Mouse (Mus musculus) myocyte (in vitro differentiated cells): ENCODE data around the gene Olfr461. TPM values are rescaled to one million over a fixed set of nuclear protein-coding genes. Genes with fewer than 3 reads are reported as not detected.

Experiments
- H3K27me3 ChIP-seq: one replicate; pipeline ENCODE4 v1.6.1; 2011; ENCODE audit not compliant: control insufficient read depth, insufficient read depth, insufficient read length
- H3K36me3 ChIP-seq: one replicate; pipeline ENCODE4 v1.6.1; 2011; ENCODE audit not compliant: control insufficient read depth, insufficient read depth
- H3K4me2 ChIP-seq: one replicate; pipeline ENCODE4 v1.6.1; 2011; ENCODE audit warnings: low read depth, control low read depth
- H3K4me3 ChIP-seq: one replicate; pipeline ENCODE4 v1.5.1; 2011; ENCODE audit warnings: mild to moderate bottlenecking, control low read depth, moderate library complexity
- H3K79me2 ChIP-seq: one replicate; pipeline ENCODE4 v1.6.1; 2011; ENCODE audit not compliant: control insufficient read depth, insufficient read depth
- H3ac ChIP-seq: one replicate; pipeline ENCODE4 v1.6.1; 2011; ENCODE audit not compliant: control insufficient read depth, insufficient read length
- CEBPB ChIP-seq: IDR thresholded peaks from 2 replicates; pipeline ENCODE4 v1.6.1; 2011; ENCODE audit warnings: mild to moderate bottlenecking, moderate library complexity; ENCODE audit not compliant: poor library complexity, insufficient read depth, severe bottlenecking
- E2F4 ChIP-seq: IDR thresholded peaks from one replicate; pipeline ENCODE4 v1.6.1; 2011; ENCODE audit warnings: mild to moderate bottlenecking, control low read depth, moderate library complexity; ENCODE audit not compliant: insufficient read depth
- MAX ChIP-seq: IDR thresholded peaks from one replicate; pipeline ENCODE4 v1.6.1; 2011; ENCODE audit warnings: low read depth, mild to moderate bottlenecking, control low read depth
- MYOD1 ChIP-seq, 3 experiments: IDR thresholded peaks; one replicate each; pipeline ENCODE4 v1.6.1; 2011; ENCODE audit warnings: control low read depth in 2 of 3, low read depth in 2 of 3, mild to moderate bottlenecking in 2 of 3, moderate library complexity in 1 of 3; ENCODE audit not compliant: insufficient read length in 2 of 3, control insufficient read depth in 1 of 3
- MYOG ChIP-seq, 3 experiments: IDR thresholded peaks; one replicate each; pipeline ENCODE4 v1.6.1; 2011; ENCODE audit warnings: control low read depth in 2 of 3, low read depth in 2 of 3, mild to moderate bottlenecking in 2 of 3; ENCODE audit not compliant: insufficient read length in 2 of 3, control insufficient read depth in 1 of 3, insufficient read depth in 1 of 3
- POLR2A ChIP-seq: IDR thresholded peaks from one replicate; pipeline ENCODE4 v1.6.1; 2011; ENCODE audit warnings: low read depth, mild to moderate bottlenecking, control low read depth, moderate library complexity; ENCODE audit not compliant: insufficient read length
- POLR2AphosphoS2 ChIP-seq: IDR thresholded peaks from one replicate; pipeline ENCODE4 v1.6.1; 2011; ENCODE audit warnings: low read depth, control low read depth; ENCODE audit not compliant: insufficient read length
- REST ChIP-seq: IDR thresholded peaks from one replicate; pipeline ENCODE4 v1.6.1; 2011; ENCODE audit warnings: mild to moderate bottlenecking, control low read depth, moderate library complexity; ENCODE audit not compliant: insufficient read depth, insufficient read length
- SRF ChIP-seq: IDR thresholded peaks from one replicate; pipeline ENCODE4 v1.6.1; 2011; ENCODE audit warnings: low read depth; ENCODE audit not compliant: control insufficient read depth, insufficient read length
- TCF12 ChIP-seq: IDR thresholded peaks from one replicate; pipeline ENCODE4 v1.6.1; 2011; ENCODE audit warnings: mild to moderate bottlenecking, control low read depth; ENCODE audit not compliant: poor library complexity, insufficient read depth, severe bottlenecking
- TCF3 ChIP-seq: IDR thresholded peaks from one replicate; pipeline ENCODE4 v1.6.1; 2011; ENCODE audit warnings: low read depth, control low read depth; ENCODE audit not compliant: insufficient read length
- USF1 ChIP-seq: IDR thresholded peaks from one replicate; pipeline ENCODE4 v1.6.1; 2011; ENCODE audit warnings: low read depth, mild to moderate bottlenecking, control low read depth, moderate library complexity
- polyA plus RNA-seq: library from polyadenylated mRNA; unstranded; fragments of >200 nt; fragmentation: generic; extraction: Trizol; gene quantifications from one replicate; pipeline ENCODE4 v1.2.1, GENCODE M21; 2012; ENCODE audit warnings: missing spikeins

Olfr461 gene
- polyA plus RNA-seq, 1 experiment, result not detected

GRCm38 (mm10) chr6:40519408-40519807, 35.4 kb downstream of the Olfr461 start, which contains the start of gene Prss37:
TSS of gene Prss37 (minus strand) at chr6:40519508.
- Histone ChIP-seq H3K4me3 (no peak within 1 kb of the TSS), H3K27me3 (no peaks in the 10 kb centered on the region), H3K79me2 (no peaks in the 10 kb centered on the region), H3K36me3 (no peaks in the 10 kb centered on the region), H3ac (no peak within 1 kb of the TSS), H3K4me2 (no peak within 1 kb of the TSS)
- TF ChIP-seq MYOD1 (IDR thresholded peaks at IDR 0.05; ENCODE audit: control insufficient read depth in 1 of 3, insufficient read length in 2 of 3, low read depth in 2 of 3), result no peak
- no peak for TF ChIP-seq SRF
- TF ChIP-seq MYOG (IDR thresholded peaks at IDR 0.05; ENCODE audit: control insufficient read depth in 1 of 3, insufficient read depth in 1 of 3, insufficient read length in 2 of 3, low read depth in 2 of 3), result no peak
- no peak for TF ChIP-seq REST
- no peak for TF ChIP-seq TCF12
- no peak for TF ChIP-seq POLR2A
- no peak for TF ChIP-seq E2F4
- TF ChIP-seq CEBPB, result no peak

- no peak within 1 kb of the TSS for H3K4me3 ChIP-seq
- no peak within 1 kb of the TSS for H3K4me2 ChIP-seq
- H3K36me3 ChIP-seq, result no peaks in the 10 kb centered on the region
- no peaks in the 10 kb centered on the region for H3K79me2 ChIP-seq
- no peak for TF ChIP-seq TCF12
- no peak for TF ChIP-seq POLR2AphosphoS2
- no peak for TF ChIP-seq MYOG (IDR thresholded peaks at IDR 0.05; ENCODE audit: control insufficient read depth in 1 of 3, insufficient read depth in 1 of 3, insufficient read length in 2 of 3, low read depth in 2 of 3)
- no peak for TF ChIP-seq REST
- TF ChIP-seq MAX, result no peak
- no peak for TF ChIP-seq E2F4
- TF ChIP-seq CEBPB, result no peak
- TF ChIP-seq USF1, result no peak
- TF ChIP-seq TCF3, result no peak
- no peak for TF ChIP-seq POLR2A
- no peak for TF ChIP-seq SRF
- TF ChIP-seq MYOD1 (IDR thresholded peaks at IDR 0.05; ENCODE audit: control insufficient read depth in 1 of 3, insufficient read length in 2 of 3, low read depth in 2 of 3), result no peak
- H3K27me3 ChIP-seq, result no peaks in the 10 kb centered on the region
- no peak within 1 kb of the TSS for H3ac ChIP-seq
Observed at GRCm38 (mm10) chr6:40493229-40493628, 61.6 kb downstream of the Olfr461 start, which contains the start of gene Tas2r108. TSS of gene Tas2r108 (plus strand) at chr6:40493529.

Other genes with a start within 250 kb of the Olfr461 start
- 10.0 TPM for gene Agk, start 229.9 kb downstream of the Olfr461 start, polyA plus RNA-seq
- gene E330009J07Rik, start 118.9 kb downstream of the Olfr461 start, polyA plus RNA-seq, result 1.0 TPM
- not detected for gene Wee2, start 116.0 kb downstream of the Olfr461 start, polyA plus RNA-seq
- gene Ssbp1, start 83.7 kb downstream of the Olfr461 start, polyA plus RNA-seq, result 39.0 TPM
- gene Tas2r137, start 63.8 kb downstream of the Olfr461 start, polyA plus RNA-seq, result not detected
- gene Tas2r108, start 61.5 kb downstream of the Olfr461 start, polyA plus RNA-seq, result not detected
- gene Prss37, start 35.5 kb downstream of the Olfr461 start, polyA plus RNA-seq, result not detected
- not detected for gene Olfr460, start 14.4 kb upstream of the Olfr461 start, polyA plus RNA-seq
- gene Clec5a, start 30.8 kb upstream of the Olfr461 start, polyA plus RNA-seq, result 0.05 TPM
- gene Tas2r138, start 58.3 kb upstream of the Olfr461 start, polyA plus RNA-seq, result not detected
- gene Mgam, start 73.8 kb upstream of the Olfr461 start, polyA plus RNA-seq, result 3.3 TPM